Mouse (Mus musculus) lung, postnatal 0 days (tissue): ENCODE measurements at regions not wholly inside any gene's neighbourhood (a gene's known extent, or its start where the extent isn't known, plus 50 kb on each side); places are given as distances from the start of the nearest gene placed in this dataset.

Experiments
- ATAC-seq: fragments of 200-750 bp; cut with Nextera tagmentation; 2 replicates; pipeline ENCODE4 v1.8.0; 2017; ENCODE audit warnings: moderate library complexity
- DNase-seq: peaks from one replicate; pipeline ENCODE4 v3.0.0-alpha.2; 2016; ENCODE audit warnings: low spot score
- H3K27ac ChIP-seq: fragments of 300-500 bp; sonication (generic); 2 replicates; pipeline ENCODE4 v1.5.1; 2014; ENCODE audit warnings: antibody characterized with exemption, mild to moderate bottlenecking, low read length, mixed read lengths
- H3K27me3 ChIP-seq: fragments of 300-500 bp; sonication (generic); replicated peaks from 2 replicates; pipeline ENCODE4 v1.6.1; 2014; ENCODE audit warnings: low read length, mixed read lengths; ENCODE audit not compliant: insufficient read depth
- H3K36me3 ChIP-seq: fragments of 300-500 bp; sonication (generic); 2 replicates; pipeline ENCODE4 v1.6.1; 2014; ENCODE audit warnings: low read length, mixed read lengths; ENCODE audit not compliant: insufficient read depth
- H3K4me1 ChIP-seq: fragments of 300-500 bp; sonication (generic); 2 replicates; pipeline ENCODE4 v1.6.1; 2014; ENCODE audit warnings: antibody characterized with exemption, low read depth, low read length, mixed read lengths; ENCODE audit not compliant: insufficient read depth
- H3K4me2 ChIP-seq: fragments of 300-500 bp; sonication (generic); replicated peaks from 2 replicates; pipeline ENCODE4 v1.6.1; 2014; ENCODE audit warnings: low read depth, mild to moderate bottlenecking, low read length, moderate library complexity, mixed read lengths
- H3K4me3 ChIP-seq: fragments of 300-500 bp; sonication (generic); 2 replicates; pipeline ENCODE4 v1.5.1; 2014; ENCODE audit warnings: low read depth, low read length
- H3K9ac ChIP-seq: fragments of 300-500 bp; sonication (generic); replicated peaks from 2 replicates; pipeline ENCODE4 v1.6.1; 2014; ENCODE audit warnings: low read depth, mild to moderate bottlenecking
- H3K9me3 ChIP-seq: fragments of 300-500 bp; sonication (generic); 2 replicates; pipeline ENCODE4 v1.6.1; 2016; ENCODE audit warnings: low read length, mixed read lengths
- CTCF ChIP-seq: IDR thresholded peaks from 2 replicates; pipeline ENCODE4 v1.5.1; 2016; ENCODE audit warnings: antibody characterized with exemption, mild to moderate bottlenecking
- EP300 ChIP-seq: IDR thresholded peaks from 2 replicates; pipeline ENCODE4 v1.6.1; 2016; ENCODE audit warnings: antibody characterized with exemption, mild to moderate bottlenecking, control low read depth
- WGBS: fragments of 180-500 bp; shearing (Covaris S2); extraction: QIAGEN DNeasy Blood & Tissue Kit; methylation state at CpG from one replicate; pipeline ENCODE4 v1.1.7; 2014; 5-methylcytosine and 5-hydroxymethylcytosine counted together

- Histone ChIP-seq H3K4me3 (no peak overlapping the region), H3K27me3 (no peaks in the 10 kb centered on the region), H3K4me2 (no peak overlapping the region), H3K9me3 (no peaks in the 10 kb centered on the region), H3K4me1 (no peaks in the 10 kb centered on the region), H3K36me3 (no peaks in the 10 kb centered on the region), H3K9ac (no peak overlapping the region), H3K27ac (no peak overlapping the region)
- ATAC-seq (no peak), DNase-seq (no peak)
- no peak for TF ChIP-seq CTCF
- TF ChIP-seq EP300 = no peak
- 33% methylated on average over 6 of the region's 6 CpGs for WGBS
Observed at GRCm38 (mm10) chr4:140385686-140386085, 139.1 kb upstream of the Igsf21 start.

GRCm38 (mm10) chr4:140385226-140385625 is 138.6 kb upstream of the Igsf21 start:
- Histone ChIP-seq H3K4me2 (no peak overlapping the region), H3K4me3 (no peak overlapping the region), H3K27ac (no peak overlapping the region), H3K36me3 (no peaks in the 10 kb centered on the region), H3K27me3 (no peaks in the 10 kb centered on the region), H3K9ac (no peak overlapping the region), H3K9me3 (no peaks in the 10 kb centered on the region), H3K4me1 (no peaks in the 10 kb centered on the region)
- ATAC-seq (no peak), DNase-seq (no peak)
- 87% methylated on average over 14 of the region's 14 CpGs for WGBS
- TF ChIP-seq CTCF (no peak), EP300 (no peak)

GRCm38 (mm10) chr4:140383596-140383995 is 137.0 kb upstream of the Igsf21 start:
- Histone ChIP-seq H3K9ac (no peak overlapping the region), H3K27me3 (no peaks in the 10 kb centered on the region), H3K4me1 (no peaks in the 10 kb centered on the region), H3K27ac (no peak overlapping the region), H3K9me3 (no peaks in the 10 kb centered on the region), H3K4me2 (no peak overlapping the region), H3K4me3 (no peak overlapping the region), H3K36me3 (no peaks in the 10 kb centered on the region)
- WGBS = 58% methylated on average over 7 of the region's 7 CpGs
- no peak for ATAC-seq
- TF ChIP-seq CTCF = no peak
- TF ChIP-seq EP300 = no peak
- no peak for DNase-seq

- Histone ChIP-seq H3K4me2 (no peak overlapping the region), H3K27me3 (no peaks in the 10 kb centered on the region), H3K9ac (no peak overlapping the region), H3K27ac (no peak overlapping the region), H3K4me1 (no peaks in the 10 kb centered on the region), H3K9me3 (no peaks in the 10 kb centered on the region), H3K4me3 (no peak overlapping the region), H3K36me3 (no peaks in the 10 kb centered on the region)
- WGBS = 19% methylated on average over 13 of the region's 13 CpGs
- TF ChIP-seq CTCF (no peak), EP300 (no peak)
- DNase-seq = no peak
- no peak for ATAC-seq
Observed at GRCm38 (mm10) chr4:140380733-140381132, 134.1 kb upstream of the Igsf21 start.

- no peak overlapping the region for H3K4me3 ChIP-seq
Observed at GRCm38 (mm10) chr4:140377941-140378340, 131.4 kb upstream of the Igsf21 start.

GRCm38 (mm10) chr4:140372586-140373325 is 126.2 kb upstream of the Igsf21 start:
- no peaks in the 10 kb centered on the region for H3K9me3 ChIP-seq
- TF ChIP-seq EP300 (no peak), CTCF (no peak)
- 46% methylated on average over 11 of the region's 11 CpGs for WGBS
- no peaks in the 10 kb centered on the region for H3K4me1 ChIP-seq
- ATAC-seq (no peak), DNase-seq (no peak)
- no peaks in the 10 kb centered on the region for H3K27me3 ChIP-seq
- no peak overlapping the region for H3K9ac ChIP-seq
- no peak overlapping the region for H3K4me3 ChIP-seq
- H3K4me2 ChIP-seq = no peak overlapping the region
- H3K27ac ChIP-seq = no peak overlapping the region
- no peaks in the 10 kb centered on the region for H3K36me3 ChIP-seq

More at GRCm38 (mm10) chr4:140377941-140378340, 131.4 kb upstream of the Igsf21 start:
- WGBS = 93% methylated on average over 1 of the region's 1 CpGs
- no peak overlapping the region for H3K9ac ChIP-seq
- no peaks in the 10 kb centered on the region for H3K36me3 ChIP-seq
- no peak overlapping the region for H3K4me2 ChIP-seq
- H3K4me1 ChIP-seq = no peaks in the 10 kb centered on the region
- H3K9me3 ChIP-seq = no peaks in the 10 kb centered on the region
- H3K27me3 ChIP-seq = no peaks in the 10 kb centered on the region
- no peak for ATAC-seq
- DNase-seq = no peak
- H3K27ac ChIP-seq = no peak overlapping the region
- no peak for TF ChIP-seq CTCF
- no peak for TF ChIP-seq EP300
